Mouse (Mus musculus) gastrocnemius, adult 8-10 months (tissue): Measurements from ENCODE around the gene Hlcs. TPM values are rescaled to one million over a fixed set of nuclear protein-coding genes. Genes with fewer than 3 reads are reported as not detected.
A peak's percentile ranks its signal among the peaks of the same experiment; 100 is the strongest.

Source experiments
- DNase-seq, 2 experiments: peaks; one replicate each; pipeline ENCODE4 v3.0.0; 2022; ENCODE audit warnings: low spot score in 2 of 2
- total RNA-seq, 4 experiments: library from RNA; stranded (reverse); gene quantifications; 2 replicates each; pipeline ENCODE4 v1.2.4; 2022

The Hlcs gene
- total RNA-seq, 4 experiments from 2014 or later: 7.9 to 10.8 (median 9.8) TPM

- no peak for DNase-seq
Measured at GRCm38 (mm10) chr16:94328881-94329867, 15.8 kb upstream of the Hlcs start.

GRCm38 (mm10) chr16:94327781-94328711, 14.7 kb upstream of the Hlcs start, which contains the start of gene Ripply3:
Ripply3 (plus strand) TSS chr16:94328420.
- DNase-seq: no peak

GRCm38 (mm10) chr16:94326008-94326407, 12.6 kb upstream of the Hlcs start:
- DNase-seq: no peak

GRCm38 (mm10) chr16:94323681-94324080, 10.3 kb upstream of the Hlcs start:
- no peak for DNase-seq

GRCm38 (mm10) chr16:94320223-94320622, 6.9 kb upstream of the Hlcs start:
- DNase-seq: no peak

- no peak for DNase-seq
Measured at GRCm38 (mm10) chr16:94317752-94318151, 4.4 kb upstream of the Hlcs start.

GRCm38 (mm10) chr16:94315215-94315614, 1.8 kb upstream of the Hlcs start:
- no peak for DNase-seq

- no peak for DNase-seq
Measured at GRCm38 (mm10) chr16:94314626-94315025, 1.3 kb upstream of the Hlcs start.

- peak; percentile 65 to 76 for DNase-seq
Measured at GRCm38 (mm10) chr16:94312663-94313228, 625 bp downstream of the Hlcs start.

GRCm38 (mm10) chr16:94311931-94312330, 1.4 kb downstream of the Hlcs start:
- DNase-seq: no peak

GRCm38 (mm10) chr16:94311416-94311815, 2.0 kb downstream of the Hlcs start:
- no peak for DNase-seq

GRCm38 (mm10) chr16:94309025-94309424, 4.3 kb downstream of the Hlcs start:
- DNase-seq: peak in 1 of 2 experiments; percentile 21

GRCm38 (mm10) chr16:94307942-94308341, 5.4 kb downstream of the Hlcs start:
- DNase-seq: no peak

GRCm38 (mm10) chr16:94307526-94307925, 5.8 kb downstream of the Hlcs start:
- no peak for DNase-seq

- DNase-seq: no peak
Measured at GRCm38 (mm10) chr16:94303203-94303535, 10.2 kb downstream of the Hlcs start.

GRCm38 (mm10) chr16:94302274-94303202, 10.8 kb downstream of the Hlcs start:
- DNase-seq: peak; percentile 9 to 33

- DNase-seq: no peak
Measured at GRCm38 (mm10) chr16:94301696-94302095, 11.7 kb downstream of the Hlcs start.

GRCm38 (mm10) chr16:94301194-94301593, 12.2 kb downstream of the Hlcs start:
- no peak for DNase-seq

GRCm38 (mm10) chr16:94299210-94299609, 14.2 kb downstream of the Hlcs start:
- DNase-seq: no peak

- no peak for DNase-seq
Measured at GRCm38 (mm10) chr16:94298081-94298480, 15.3 kb downstream of the Hlcs start.
